Comparison of ENCODE assay signal across 1 mouse cellular context in genomic region chr6:126907378-126907777, GRCm38 (mm10).
TF ChIP-seq lines count a peak whose summit lies in the region.

No protein-coding gene starts in this region.

TF ChIP-seq in CH12.LX, 34 proteins besides CTCF, POLR2A, EP300 and RAD21 (continued from another document):
- TF ChIP-seq MAZ (IDR thresholded peaks at IDR 0.05; ENCODE audit: low read depth, low read length) (peak; percentile 89), MAX (IDR thresholded peaks at IDR 0.05; ENCODE audit: low read length) (no peak), UBTF (IDR thresholded peaks at IDR 0.05; ENCODE audit: low read depth, low read length) (no peak), RCOR1 (conservative IDR thresholded peaks at IDR 0.05; ENCODE audit: low read depth, low read length) (no peak), ETS1 (conservative IDR thresholded peaks at IDR 0.05; ENCODE audit: low read depth, low read length) (no peak), TCF12 (IDR thresholded peaks at IDR 0.05; ENCODE audit: low read depth, low read length) (0 out of 2 replicates have a peak, but pooled peaks have one; percentile 33), ELF1 (IDR thresholded peaks at IDR 0.05; ENCODE audit: low read depth, low read length) (peak; percentile 73)
TF ChIP-seq in CH12.LX: peak in this region for 11.
